Mouse (Mus musculus): Measurements from ENCODE around the gene Ccnd3. TPM values are rescaled to one million over a fixed set of nuclear protein-coding genes. Genes with fewer than 3 reads are reported as not detected.

The Ccnd3 gene
- polyA plus RNA-seq (2012; rRNA removed) = 59.7 and 68.5 TPM in 2 replicates

DNA sequence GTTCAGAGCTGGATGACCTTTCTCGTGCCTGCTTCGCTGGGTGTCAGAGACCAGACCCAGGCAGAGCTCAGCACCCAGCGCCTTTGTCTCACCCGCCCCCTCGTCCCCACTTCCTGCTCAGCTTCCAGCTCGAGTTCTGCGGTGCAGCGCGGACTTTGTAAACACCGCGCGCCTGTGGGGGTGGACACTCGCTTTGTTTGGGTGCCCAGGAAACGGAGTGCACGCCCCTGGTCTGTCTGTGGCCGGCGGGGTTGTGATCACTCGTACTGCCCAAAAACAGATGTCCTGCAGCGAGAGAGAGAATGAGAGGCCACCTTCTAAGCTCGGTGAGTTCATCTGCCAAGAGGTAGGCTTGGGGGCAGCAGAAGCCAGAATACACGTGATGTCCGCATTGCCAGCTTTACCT lies at the start of gene Ccnd3:
Gene Ccnd3, plus strand, starts transcription at position 111 of the 406 bp plus-strand sequence.
- DNase-seq (ENCODE audit: low read depth) = peak; percentile 37
- TF ChIP-seq CTCF (IDR thresholded peaks at IDR 0.05; ENCODE audit: borderline replicate concordance, extremely low read depth, insufficient read depth, insufficient read length) (no peak), POLR2A (IDR thresholded peaks at IDR 0.05; ENCODE audit: borderline replicate concordance, extremely low read depth, insufficient read depth, insufficient read length, poor library complexity, severe bottlenecking) (no peak)

- DNase-seq (ENCODE audit: low read depth) = no peak
- TF ChIP-seq POLR2A (IDR thresholded peaks at IDR 0.05; ENCODE audit: borderline replicate concordance, extremely low read depth, insufficient read depth, insufficient read length, poor library complexity, severe bottlenecking) (no peak), CTCF (IDR thresholded peaks at IDR 0.05; ENCODE audit: borderline replicate concordance, extremely low read depth, insufficient read depth, insufficient read length) (no peak)
Observed at GRCm38 (mm10) chr17:47458310-47458709, 46.5 kb upstream of the Ccnd3 start.

DNA sequence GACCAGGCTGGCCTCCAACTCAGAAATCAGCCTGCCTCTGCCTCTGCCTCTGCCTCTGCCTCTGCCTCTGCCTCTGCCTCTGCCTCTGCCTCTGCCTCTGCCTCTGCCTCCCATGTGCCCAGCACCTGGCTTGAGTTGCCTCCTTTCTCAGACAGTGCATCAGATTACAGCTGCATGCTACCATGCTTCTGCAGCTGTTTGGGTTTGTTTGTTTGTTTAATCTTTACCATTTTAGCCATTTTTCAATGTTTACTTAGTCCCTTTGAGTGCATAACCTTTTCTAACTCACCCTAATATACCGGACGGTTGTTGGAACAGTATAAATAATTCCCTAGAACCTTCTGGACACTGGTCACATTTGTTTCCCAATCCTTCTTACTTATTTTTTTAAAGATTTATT lies 45.9 kb upstream of the Ccnd3 start:
- no peak for DNase-seq (ENCODE audit: low read depth)
- TF ChIP-seq CTCF (IDR thresholded peaks at IDR 0.05; ENCODE audit: borderline replicate concordance, extremely low read depth, insufficient read depth, insufficient read length) (no peak), POLR2A (IDR thresholded peaks at IDR 0.05; ENCODE audit: borderline replicate concordance, extremely low read depth, insufficient read depth, insufficient read length, poor library complexity, severe bottlenecking) (no peak)

DNA sequence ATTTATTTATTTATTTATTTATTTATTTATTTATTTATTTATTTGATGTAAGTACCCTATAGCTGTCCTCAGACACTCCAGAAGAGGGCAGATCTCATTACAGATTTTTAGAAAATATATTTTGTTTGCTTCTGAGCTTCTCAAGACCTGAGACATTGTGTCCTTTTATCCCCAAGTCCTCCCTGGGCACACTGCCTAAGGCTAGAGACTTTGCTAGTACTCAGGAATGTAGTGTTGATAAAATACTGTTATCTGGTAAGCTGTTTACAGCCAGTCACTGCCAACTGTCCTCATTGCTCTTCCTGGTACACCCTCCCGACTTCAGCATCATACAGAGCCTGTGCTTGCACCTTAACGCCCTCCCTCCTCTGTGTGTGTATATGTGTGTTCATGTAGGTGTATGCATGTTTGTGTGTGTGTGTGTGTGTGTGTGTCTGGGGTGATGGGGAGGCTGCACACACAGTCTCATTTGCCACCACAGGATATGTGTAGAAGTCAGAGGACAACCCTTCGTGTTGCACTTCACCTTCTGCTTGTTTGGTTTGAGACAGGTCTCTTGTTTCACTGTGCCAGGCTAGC lies 45.4 kb upstream of the Ccnd3 start:
- TF ChIP-seq CTCF (IDR thresholded peaks at IDR 0.05; ENCODE audit: borderline replicate concordance, extremely low read depth, insufficient read depth, insufficient read length) (no peak), POLR2A (IDR thresholded peaks at IDR 0.05; ENCODE audit: borderline replicate concordance, extremely low read depth, insufficient read depth, insufficient read length, poor library complexity, severe bottlenecking) (no peak)
- DNase-seq (ENCODE audit: low read depth) = no peak

DNA sequence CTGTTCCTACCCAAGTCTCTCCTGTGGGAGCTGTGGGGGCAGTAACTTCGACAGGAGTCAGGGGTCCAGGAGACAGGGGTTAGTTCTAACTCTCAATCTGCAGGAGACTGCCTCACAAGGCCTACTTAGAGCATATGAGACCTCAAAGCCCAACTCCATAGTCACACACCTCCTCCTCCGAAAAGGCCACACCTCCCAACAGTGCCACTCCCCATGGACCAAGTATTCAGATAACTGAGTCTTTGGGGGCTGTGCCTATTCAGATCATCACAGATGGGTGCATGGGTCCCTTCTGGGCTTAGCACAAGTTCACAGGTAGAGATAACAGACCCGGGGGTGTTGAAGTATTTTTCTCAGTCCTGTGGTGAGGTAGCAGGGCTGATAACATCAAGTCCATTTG lies 43.2 kb upstream of the Ccnd3 start:
- DNase-seq (ENCODE audit: low read depth) = no peak
- TF ChIP-seq CTCF (IDR thresholded peaks at IDR 0.05; ENCODE audit: borderline replicate concordance, extremely low read depth, insufficient read depth, insufficient read length) = no peak
- no peak for TF ChIP-seq POLR2A (IDR thresholded peaks at IDR 0.05; ENCODE audit: borderline replicate concordance, extremely low read depth, insufficient read depth, insufficient read length, poor library complexity, severe bottlenecking)

DNA sequence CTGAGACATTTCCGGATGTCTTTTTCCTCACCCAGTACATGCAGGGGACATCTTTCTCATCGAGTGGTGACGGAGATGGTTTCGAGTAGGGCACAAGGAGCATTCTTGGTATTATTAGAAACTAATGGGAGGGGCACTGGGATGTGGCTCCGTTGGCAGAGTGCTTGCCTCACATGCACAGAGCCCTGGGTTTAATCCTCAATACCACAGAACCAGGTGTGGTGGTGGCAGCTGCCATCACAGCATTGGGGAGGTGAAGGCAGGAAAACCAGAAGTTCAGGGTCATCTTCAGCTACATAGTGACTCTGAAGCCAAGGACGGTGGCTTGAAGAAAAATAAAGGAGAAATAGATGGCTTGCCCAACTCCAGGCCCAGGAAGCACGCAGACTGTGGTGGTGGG lies 42.6 kb upstream of the Ccnd3 start:
- no peak for TF ChIP-seq CTCF (IDR thresholded peaks at IDR 0.05; ENCODE audit: borderline replicate concordance, extremely low read depth, insufficient read depth, insufficient read length)
- no peak for TF ChIP-seq POLR2A (IDR thresholded peaks at IDR 0.05; ENCODE audit: borderline replicate concordance, extremely low read depth, insufficient read depth, insufficient read length, poor library complexity, severe bottlenecking)
- DNase-seq (ENCODE audit: low read depth) = no peak

DNA sequence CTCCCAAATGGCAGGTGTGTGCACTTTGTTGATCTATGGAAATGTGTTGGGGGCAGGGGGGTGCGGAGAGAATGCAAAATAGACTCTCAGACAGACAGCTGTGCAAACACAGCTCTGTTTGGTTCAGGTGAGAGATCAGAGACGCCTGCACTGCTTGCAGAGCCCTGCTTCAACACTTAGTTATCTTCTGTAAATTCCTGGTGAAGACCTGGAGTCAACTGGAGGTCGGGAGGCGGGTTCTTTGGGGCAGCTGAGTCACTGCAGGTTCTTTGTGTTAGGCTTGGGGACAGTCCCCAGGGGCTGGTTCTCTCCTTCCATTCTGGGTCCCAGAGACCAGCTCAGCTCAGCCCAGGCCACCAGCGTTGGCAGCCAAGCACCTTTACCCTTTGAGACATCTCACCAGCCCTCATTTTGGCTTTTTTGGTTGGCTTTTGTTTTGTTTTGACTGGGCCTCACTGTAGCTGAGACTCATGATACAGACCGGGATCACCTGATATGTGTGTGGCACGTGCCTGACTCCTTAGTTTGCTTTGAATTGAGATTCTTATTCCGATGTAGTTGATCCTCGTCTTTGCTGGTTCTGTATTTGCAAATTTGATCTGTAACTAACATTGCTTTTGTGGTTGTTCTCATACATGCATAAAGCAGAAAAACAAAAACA lies 42.0 kb upstream of the Ccnd3 start:
- TF ChIP-seq CTCF (IDR thresholded peaks at IDR 0.05; ENCODE audit: borderline replicate concordance, extremely low read depth, insufficient read depth, insufficient read length) (no peak), POLR2A (IDR thresholded peaks at IDR 0.05; ENCODE audit: borderline replicate concordance, extremely low read depth, insufficient read depth, insufficient read length, poor library complexity, severe bottlenecking) (no peak)
- no peak for DNase-seq (ENCODE audit: low read depth)

DNA sequence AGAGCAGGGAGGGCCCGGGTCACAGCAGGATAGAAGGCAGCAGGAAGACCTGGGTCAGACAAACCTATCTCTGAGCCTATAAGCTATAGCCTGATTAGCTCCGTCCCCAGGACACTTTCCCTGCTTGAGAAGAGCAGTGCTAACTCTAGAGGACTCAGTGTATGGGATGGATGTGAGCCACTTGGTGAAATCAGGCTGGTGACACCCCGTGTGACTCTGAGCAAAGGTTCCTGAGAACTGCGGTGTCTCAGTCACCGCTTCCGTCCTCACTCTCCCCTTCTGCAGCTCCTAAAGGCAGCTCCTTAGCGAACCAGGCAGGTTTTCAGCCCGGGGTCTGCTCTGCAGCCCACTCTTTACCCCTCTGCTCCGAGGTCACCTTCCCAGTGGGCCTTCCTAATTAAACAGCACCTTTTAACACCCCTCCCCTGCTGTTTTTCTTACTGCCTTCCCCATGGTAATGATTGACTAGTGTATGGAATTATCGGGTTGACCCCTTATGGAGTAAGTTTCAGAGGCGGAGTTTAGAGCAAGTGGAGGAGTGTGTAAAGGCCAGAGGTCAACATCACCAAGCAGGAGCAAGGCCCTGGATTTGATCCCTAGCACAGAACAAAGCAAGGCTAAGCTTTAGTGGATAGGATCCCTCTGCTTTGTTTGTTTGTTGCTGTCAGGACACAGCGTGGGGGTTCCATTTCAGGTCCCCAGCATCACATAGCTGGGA lies 40.4 kb upstream of the Ccnd3 start:
- no peak for DNase-seq (ENCODE audit: low read depth)
- TF ChIP-seq CTCF (IDR thresholded peaks at IDR 0.05; ENCODE audit: borderline replicate concordance, extremely low read depth, insufficient read depth, insufficient read length) (no peak), POLR2A (IDR thresholded peaks at IDR 0.05; ENCODE audit: borderline replicate concordance, extremely low read depth, insufficient read depth, insufficient read length, poor library complexity, severe bottlenecking) (no peak)

DNA sequence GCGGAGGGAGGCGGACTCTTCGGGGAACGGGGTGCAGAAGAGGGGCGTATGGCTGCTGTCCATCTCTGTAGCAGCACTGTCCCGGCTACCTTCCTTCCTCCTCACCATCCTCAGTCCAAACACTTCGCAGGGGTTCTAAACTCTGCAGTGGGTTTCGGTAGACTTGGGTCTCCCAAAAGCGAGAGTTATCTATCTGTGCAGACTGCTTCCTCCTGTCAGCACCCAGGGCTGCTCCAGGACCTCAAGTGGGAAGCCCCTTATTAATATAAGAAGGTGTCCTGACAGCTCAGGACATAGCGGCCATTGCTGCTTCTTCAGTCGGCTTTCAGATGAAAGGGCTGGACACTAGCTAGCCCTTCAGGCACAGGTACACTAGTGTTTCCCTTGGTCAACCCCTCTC lies 39.8 kb upstream of the Ccnd3 start:
- no peak for DNase-seq (ENCODE audit: low read depth)
- TF ChIP-seq POLR2A (IDR thresholded peaks at IDR 0.05; ENCODE audit: borderline replicate concordance, extremely low read depth, insufficient read depth, insufficient read length, poor library complexity, severe bottlenecking) (no peak), CTCF (IDR thresholded peaks at IDR 0.05; ENCODE audit: borderline replicate concordance, extremely low read depth, insufficient read depth, insufficient read length) (no peak)

DNA sequence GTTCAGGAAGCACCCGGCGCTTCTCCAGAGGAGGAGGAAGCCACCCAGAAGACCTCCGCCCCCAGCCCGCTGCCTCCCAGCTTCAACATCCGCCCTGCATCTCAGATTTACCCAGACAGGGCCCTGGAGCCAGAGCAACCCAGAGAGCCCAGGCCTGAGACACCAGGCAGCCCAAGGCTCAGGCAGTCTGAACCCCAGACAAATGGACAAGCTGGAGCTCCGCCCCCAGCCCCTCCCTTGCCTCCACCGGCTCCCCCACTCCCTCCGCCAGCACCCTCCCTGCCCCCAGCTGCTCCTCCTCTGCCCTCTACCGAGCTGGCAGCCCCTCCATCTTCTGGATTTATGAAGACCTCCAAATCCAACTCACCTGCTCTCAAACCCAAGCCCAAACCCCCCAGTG lies 38.6 kb upstream of the Ccnd3 start:
- TF ChIP-seq CTCF (IDR thresholded peaks at IDR 0.05; ENCODE audit: borderline replicate concordance, extremely low read depth, insufficient read depth, insufficient read length) (no peak), POLR2A (IDR thresholded peaks at IDR 0.05; ENCODE audit: borderline replicate concordance, extremely low read depth, insufficient read depth, insufficient read length, poor library complexity, severe bottlenecking) (no peak)
- no peak for DNase-seq (ENCODE audit: low read depth)

DNA sequence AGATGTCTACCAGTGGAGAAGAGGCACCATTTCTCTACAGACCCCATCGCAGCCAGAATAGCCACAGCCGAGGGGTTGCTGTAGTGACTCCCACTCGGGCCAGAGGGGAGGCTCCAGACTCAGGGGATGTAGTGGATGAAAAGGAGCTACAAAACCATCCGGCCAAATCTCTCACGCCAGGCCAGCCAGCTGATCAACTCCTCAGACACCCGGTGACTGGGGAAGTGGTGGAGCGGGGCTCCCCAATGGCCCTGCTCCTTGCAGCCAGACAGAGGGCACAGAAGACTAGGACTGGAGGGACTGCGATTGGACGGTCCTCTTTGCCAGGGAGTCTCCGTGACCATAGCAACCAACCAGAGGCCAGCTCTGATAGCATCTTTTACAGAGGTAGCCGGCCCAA lies 37.2 kb upstream of the Ccnd3 start:
- no peak for DNase-seq (ENCODE audit: low read depth)
- TF ChIP-seq POLR2A (IDR thresholded peaks at IDR 0.05; ENCODE audit: borderline replicate concordance, extremely low read depth, insufficient read depth, insufficient read length, poor library complexity, severe bottlenecking) (no peak), CTCF (IDR thresholded peaks at IDR 0.05; ENCODE audit: borderline replicate concordance, extremely low read depth, insufficient read depth, insufficient read length) (no peak)

All from brain, embryonic 14.5 days (tissue).